Mouse (Mus musculus) lung, postnatal 0 days (tissue): ENCODE data around the gene Syngr2.

Experiments used
- CTCF ChIP-seq: IDR thresholded peaks from 2 replicates; pipeline ENCODE4 v1.5.1; 2016; ENCODE audit warnings: antibody characterized with exemption, mild to moderate bottlenecking
- EP300 ChIP-seq: IDR thresholded peaks from 2 replicates; pipeline ENCODE4 v1.6.1; 2016; ENCODE audit warnings: antibody characterized with exemption, mild to moderate bottlenecking, control low read depth

GRCm38 (mm10) chr11:117821868-117822267 is 12.4 kb downstream of the Syngr2 start:
- no peak for TF ChIP-seq CTCF
- TF ChIP-seq EP300: no peak
